Comparison of ENCODE assay signal across 8 mouse cellular contexts in the genomic region with DNA sequence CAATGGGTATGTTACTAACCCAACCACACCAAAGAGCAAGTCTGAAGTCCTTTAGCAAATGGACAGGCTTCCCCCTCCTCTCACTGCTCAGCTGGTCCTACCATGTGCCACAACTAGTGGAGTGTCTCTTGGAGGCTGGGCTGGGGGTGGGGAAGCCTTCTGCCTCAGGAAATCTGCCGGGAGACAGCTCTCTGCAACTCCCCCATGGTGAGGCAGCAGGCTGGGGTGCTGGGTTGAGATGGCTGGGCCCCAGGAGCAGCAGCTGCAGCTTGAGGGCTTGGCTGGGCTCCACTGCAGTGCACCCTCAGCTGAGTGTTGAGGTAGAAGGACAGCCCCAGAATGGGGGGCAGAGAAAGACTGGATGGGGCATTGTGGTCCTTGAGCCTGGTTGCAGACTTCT. TPM values are rescaled to one million over a fixed set of nuclear protein-coding genes. Genes with fewer than 3 reads are reported as not detected.
DNase-seq lines count a peak whose midpoint lies in the region; ATAC-seq lines count a peak whose summit lies in the region.

No protein-coding gene starts in this region.

- DNase-seq in heart, postnatal 14 days = no peak
- DNase-seq in cerebellum, adult 11-12 months = peak; percentile 75
- DNase-seq in frontal cortex, postnatal 14 days (ENCODE audit: low spot score in 2 of 2) = peak; percentile 49 to 52
- DNase-seq in MN1 (ENCODE audit: low spot score) (no peak), liver (no peak)
- DNase-seq in thymus, postnatal 36 days = no peak

- H3K9me3 ChIP-seq in heart, embryonic 16.5 days (replicated peaks; ENCODE audit: control insufficient read depth, low read length) = no peaks in the 10 kb centered on the region
- no peaks in the 10 kb centered on the region for H3K9me3 ChIP-seq in midbrain, embryonic 16.5 days (replicated peaks; ENCODE audit: control insufficient read depth, low read length, poor library complexity, severe bottlenecking)

- peaks cover 41% of the 10 kb centered on the region for H3K27me3 ChIP-seq in heart, embryonic 16.5 days (ENCODE audit: control insufficient read depth, insufficient read depth, low read length)
- peaks cover 35% of the 10 kb centered on the region for H3K27me3 ChIP-seq in midbrain, embryonic 16.5 days (ENCODE audit: control insufficient read depth, insufficient read depth, low read depth, low read length)

- peak overlapping the region; percentile 25; the same call in 1 of the 2 replicates for H3K9ac ChIP-seq in heart, embryonic 16.5 days (ENCODE audit: low read length)
- H3K9ac ChIP-seq in midbrain, embryonic 16.5 days (ENCODE audit: low read depth, low read length) = peak overlapping the region; percentile 42; the same call in 1 of the 2 replicates

- intact Hi-C loops in heart, postnatal 14 days (cut with DNase I) = loop anchor here (5.0 kb wide), 1 partner anchor 199 kb away; no protein-coding TSS in a partner anchor

- peaks cover 22% of the 10 kb centered on the region for H3K4me1 ChIP-seq in heart, embryonic 16.5 days (ENCODE audit: control insufficient read depth, insufficient read depth, low read length)
- H3K4me1 ChIP-seq in midbrain, embryonic 16.5 days (ENCODE audit: control insufficient read depth, insufficient read depth, low read length) = peaks cover 18% of the 10 kb centered on the region

- no peak overlapping the region for H3K27ac ChIP-seq in heart, embryonic 16.5 days (ENCODE audit: low read length)
- no peak overlapping the region for H3K27ac ChIP-seq in midbrain, embryonic 16.5 days (ENCODE audit: low read length)

- peak overlapping the region; percentile 73; the same call in 1 of the 2 replicates for H3K4me3 ChIP-seq in heart, embryonic 16.5 days (ENCODE audit: low read length)
- peak overlapping the region; percentile 61 for H3K4me3 ChIP-seq in midbrain, embryonic 16.5 days (ENCODE audit: low read depth, low read length)

- peak overlapping the region; percentile 81 for H3K4me2 ChIP-seq in heart, embryonic 16.5 days (ENCODE audit: low read depth, low read length)
- peak overlapping the region; percentile 55 for H3K4me2 ChIP-seq in midbrain, embryonic 16.5 days (ENCODE audit: low read length)

- no peak for ATAC-seq in heart, embryonic 16.5 days (replicated peaks; ENCODE audit: extremely low read depth, insufficient read depth, low FRiP score)
- no peak for ATAC-seq in midbrain, embryonic 16.5 days

- H3K36me3 ChIP-seq in heart, embryonic 16.5 days (ENCODE audit: control insufficient read depth, insufficient read depth) = no peaks in the 10 kb centered on the region
- no peaks in the 10 kb centered on the region for H3K36me3 ChIP-seq in midbrain, embryonic 16.5 days (ENCODE audit: control insufficient read depth, insufficient read depth, low read length)

- 20% methylated on average over 1 of the region's 1 CpGs for WGBS in heart, embryonic 16.5 days
- 38% methylated on average over 1 of the region's 1 CpGs for WGBS in midbrain, embryonic 16.5 days

RNA-seq across cellular contexts. Expression of gene Iqsec2, which starts 2.1 kb away (rescaled TPM):
- polyA plus RNA-seq in heart, embryonic 16.5 days (2015; fragmentation: Nextera tagmentation; extraction: Ambion mirVana) = 41.7 and 49.4 TPM in 2 replicates
- total RNA-seq in heart, postnatal 14 days (2021) = 10 to 100 TPM; 61.7 to 73.2 TPM
- polyA plus RNA-seq in midbrain, embryonic 16.5 days (2015; fragmentation: Nextera tagmentation; extraction: Ambion mirVana) = 4.9 and 5.1 TPM in 2 replicates

Comparison
In these comparisons a context has a peak if more than half of its experiments do, and no peak if none do; other contexts are left out.
1. DNase-seq: peak in cerebellum, adult 11-12 months (single experiment) and frontal cortex, postnatal 14 days (2 of 2); none in heart, postnatal 14 days (0 of 2), MN1 (single experiment), thymus, postnatal 36 days (0 of 2) and liver (single experiment).